Mouse (Mus musculus) liver, embryonic 14.5 days (tissue): ENCODE results near the gene Lingo3.

Source experiments
- CTCF ChIP-seq: IDR thresholded peaks from 2 replicates; pipeline ENCODE4 v1.5.1; 2016; ENCODE audit warnings: antibody characterized with exemption, low read depth, control low read depth
- EP300 ChIP-seq: IDR thresholded peaks from 2 replicates; pipeline ENCODE4 v1.6.1; 2016; ENCODE audit warnings: antibody characterized with exemption, low read depth

- TF ChIP-seq CTCF (no peak), EP300 (no peak)
These were observed 43.3 kb upstream of the Lingo3 start for GRCm38 (mm10) chr10:80887181-80887580.
